Mouse (Mus musculus) limb, embryonic 13.5 days (tissue): ENCODE measurements around the gene Prss29. TPM values are rescaled to one million over a fixed set of nuclear protein-coding genes. Genes with fewer than 3 reads are reported as not detected.
A peak's percentile ranks its signal among the peaks of the same experiment; 100 is the strongest.

ENCODE experiments used
- ATAC-seq: fragments of 200-750 bp; cut with Nextera tagmentation; 2 replicates; pipeline ENCODE4 v1.8.0; 2017; ENCODE audit warnings: low read depth, moderate number of reproducible peaks, moderate TSS enrichment; ENCODE audit not compliant: low FRiP score
- H3K27ac ChIP-seq: fragments of 300-500 bp; sonication (generic); 2 replicates; pipeline ENCODE4 v1.5.1; 2015; ENCODE audit warnings: inconsistent platforms, mild to moderate bottlenecking, moderate library complexity
- H3K27me3 ChIP-seq: fragments of 300-500 bp; sonication (generic); 2 replicates; pipeline ENCODE4 v1.6.1; 2015; ENCODE audit warnings: mild to moderate bottlenecking, inconsistent platforms
- H3K36me3 ChIP-seq: fragments of 300-500 bp; sonication (generic); 2 replicates; pipeline ENCODE4 v1.6.1; 2015; ENCODE audit warnings: inconsistent platforms, mild to moderate bottlenecking, moderate library complexity
- H3K4me1 ChIP-seq: fragments of 300-500 bp; sonication (generic); 2 replicates; pipeline ENCODE4 v1.6.1; 2015; ENCODE audit warnings: inconsistent platforms
- H3K4me2 ChIP-seq: fragments of 300-500 bp; sonication (generic); replicated peaks from 2 replicates; pipeline ENCODE4 v1.6.1; 2015; ENCODE audit warnings: inconsistent platforms, mild to moderate bottlenecking, moderate library complexity
- H3K4me3 ChIP-seq: fragments of 300-500 bp; sonication (generic); 2 replicates; pipeline ENCODE4 v1.5.1; 2015; ENCODE audit warnings: moderate library complexity, mild to moderate bottlenecking, inconsistent platforms
- H3K9ac ChIP-seq: fragments of 300-500 bp; sonication (generic); 2 replicates; pipeline ENCODE4 v1.6.1; 2015; ENCODE audit warnings: mild to moderate bottlenecking, inconsistent platforms
- H3K9me3 ChIP-seq: fragments of 300-500 bp; sonication (generic); 2 replicates; pipeline ENCODE4 v1.6.1; 2016; ENCODE audit warnings: inconsistent platforms
- WGBS: fragments of 180-500 bp; shearing (Covaris S2); methylation state at CpG from one replicate; pipeline ENCODE4 v1.1.7; 2015; 5-methylcytosine and 5-hydroxymethylcytosine counted together
- polyA plus RNA-seq: library from polyadenylated mRNA; unstranded; fragments of >200 nt; fragmentation: Nextera tagmentation; extraction: Ambion mirVana; gene quantifications from 2 replicates; pipeline ENCODE4 v1.2.1, GENCODE M21; 2015

Prss29 gene
- polyA plus RNA-seq, result not detected in 2 replicates

DNA sequence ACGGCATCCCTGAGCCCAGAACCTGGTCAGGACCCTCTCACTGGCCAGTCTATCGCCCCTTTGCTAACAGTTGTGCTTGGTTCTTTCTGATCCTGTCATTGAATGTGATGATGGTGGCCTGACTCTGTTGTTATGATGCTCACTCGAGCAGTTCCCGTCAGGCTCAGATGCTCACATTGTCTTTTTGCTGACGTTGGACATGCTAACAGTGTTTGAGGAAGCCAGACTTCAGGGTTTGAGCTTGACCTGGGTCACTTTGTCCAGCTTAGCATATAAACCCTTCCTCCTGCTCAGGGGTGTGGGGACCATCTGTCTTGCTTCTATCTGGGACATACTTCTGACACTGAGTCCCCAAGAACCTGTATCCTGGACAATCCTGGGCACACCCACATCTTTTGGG is at the start of gene Prss29:
TSS of gene Prss29 (plus strand) at position 301 of the 400 bp plus-strand sequence.
- Histone ChIP-seq H3K27me3 (0 out of 2 replicates have a peak, but pooled peaks cover 11% of the 10 kb centered on the region), H3K4me3 (no peak within 1 kb of the TSS), H3K4me1 (no peaks in the 10 kb centered on the region), H3K27ac (no peak within 1 kb of the TSS), H3K4me2 (no peak within 1 kb of the TSS), H3K36me3 (no peaks in the 10 kb centered on the region), H3K9me3 (no peaks in the 10 kb centered on the region), H3K9ac (no peak within 1 kb of the TSS)
- WGBS, result 86% methylated on average over 5 of the region's 5 CpGs
- no peak for ATAC-seq

DNA sequence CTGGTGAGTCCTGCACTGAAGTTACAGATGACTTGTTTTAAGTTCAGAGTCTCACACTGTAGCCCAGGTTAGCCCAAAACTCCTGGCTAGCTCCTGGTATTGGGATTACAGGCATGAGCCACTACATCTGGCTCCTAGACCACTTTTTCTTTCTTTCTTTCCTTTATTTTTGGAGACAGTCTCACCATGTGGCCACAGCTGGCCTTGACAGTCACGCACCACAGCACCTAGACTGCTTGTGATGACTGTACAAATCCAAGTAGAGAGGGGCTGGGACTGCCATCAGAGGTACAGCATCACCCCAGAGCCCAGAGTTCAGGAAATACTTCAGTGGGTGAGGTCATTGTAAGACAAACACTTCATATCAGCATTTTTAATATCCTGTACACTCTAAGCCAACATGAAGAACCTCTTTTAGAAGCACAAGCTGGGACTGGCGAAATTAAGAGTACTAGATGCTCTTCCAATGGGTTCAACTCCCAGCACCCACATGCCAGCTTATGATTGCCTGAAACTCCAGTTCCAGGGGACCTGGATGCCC is 47.6 kb upstream of the Prss29 start:
- Histone ChIP-seq H3K4me3 (peak overlapping the region; percentile 99), H3K4me2 (peak overlapping the region; percentile 100), H3K36me3 (peaks cover 42% of the 10 kb centered on the region), H3K27me3 (no peaks in the 10 kb centered on the region), H3K27ac (no peak overlapping the region), H3K9ac (peak overlapping the region; percentile 100; the same call in 1 of the 2 replicates), H3K4me1 (peaks cover 34% of the 10 kb centered on the region), H3K9me3 (no peaks in the 10 kb centered on the region)
- ATAC-seq, result no peak
- WGBS, result 83% methylated on average over 2 of the region's 2 CpGs

GRCm38 (mm10) chr17:25272326-25272725 is 46.1 kb upstream of the Prss29 start:
- no peak for ATAC-seq
- Histone ChIP-seq H3K27me3 (no peaks in the 10 kb centered on the region), H3K9ac (peak overlapping the region; percentile 100), H3K4me3 (peak overlapping the region; percentile 99), H3K9me3 (no peaks in the 10 kb centered on the region), H3K4me2 (peak overlapping the region; percentile 100), H3K36me3 (peaks cover 27% of the 10 kb centered on the region), H3K4me1 (peaks cover 34% of the 10 kb centered on the region), H3K27ac (peak overlapping the region; percentile 94)
- 0% methylated on average over 10 of the region's 10 CpGs for WGBS

- under 1% methylated on average over 78 of the region's 92 CpGs for WGBS
- ATAC-seq, result peak; percentile 91
- H3K27ac ChIP-seq, result peak overlapping the region; percentile 94
Observed at GRCm38 (mm10) chr17:25272951-25273705, 45.3 kb upstream of the Prss29 start.

DNA sequence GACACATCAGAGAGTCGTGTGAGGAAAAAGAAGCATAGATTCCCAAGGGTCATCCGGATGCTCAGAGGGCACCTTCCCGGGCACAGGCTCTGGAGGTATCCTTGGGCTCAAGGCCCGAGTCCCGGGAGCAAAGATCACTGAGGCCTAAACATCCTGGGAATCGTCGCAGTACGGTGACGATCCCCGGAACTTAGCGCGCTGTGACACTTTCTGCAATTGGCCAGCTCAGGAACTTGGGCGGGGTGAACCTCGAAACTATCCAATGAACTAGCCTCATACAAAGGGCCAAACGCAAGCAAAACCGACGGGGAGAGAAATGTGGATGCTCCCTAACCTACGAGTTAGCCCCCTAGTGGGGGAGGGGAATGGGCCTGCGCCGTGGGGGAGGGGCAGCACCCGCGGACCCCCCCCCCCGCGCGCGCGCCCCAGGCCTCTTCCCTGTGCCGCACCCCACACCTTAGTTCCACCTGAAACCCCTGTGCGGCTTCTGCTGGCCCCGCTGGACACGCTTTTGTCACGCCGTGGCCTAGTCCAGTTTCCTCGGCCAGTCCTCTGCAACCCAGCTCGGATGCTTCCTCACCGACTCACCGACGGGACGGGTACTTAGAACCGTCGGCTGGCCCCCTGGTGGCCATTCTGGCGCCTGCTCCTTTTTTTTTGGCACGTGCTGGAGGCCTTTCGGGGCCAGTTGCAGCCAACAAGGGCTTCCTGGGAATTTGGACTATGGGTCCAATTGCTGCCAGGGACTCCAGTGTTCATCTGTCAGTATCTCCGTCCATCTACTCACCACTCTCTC is 44.5 kb upstream of the Prss29 start:
- peak overlapping the region; percentile 99 for H3K4me3 ChIP-seq
- peak; percentile 84 for ATAC-seq
- H3K9ac ChIP-seq, result peak overlapping the region; percentile 100
- H3K4me1 ChIP-seq, result peaks cover 34% of the 10 kb centered on the region
- no peaks in the 10 kb centered on the region; the same call in 1 of the 2 replicates for H3K27me3 ChIP-seq
- H3K27ac ChIP-seq, result peak overlapping the region; percentile 94
- H3K36me3 ChIP-seq, result peaks cover 11% of the 10 kb centered on the region
- no peaks in the 10 kb centered on the region for H3K9me3 ChIP-seq
- under 1% methylated on average over 41 of the region's 45 CpGs for WGBS
- H3K4me2 ChIP-seq, result peak overlapping the region; percentile 100

More at GRCm38 (mm10) chr17:25272951-25273705, 45.3 kb upstream of the Prss29 start:
- Histone ChIP-seq H3K4me3 (peak overlapping the region; percentile 99), H3K36me3 (peaks cover 19% of the 10 kb centered on the region), H3K27me3 (no peaks in the 10 kb centered on the region; the same call in 1 of the 2 replicates), H3K4me2 (peak overlapping the region; percentile 100), H3K9me3 (no peaks in the 10 kb centered on the region), H3K4me1 (peaks cover 34% of the 10 kb centered on the region), H3K9ac (peak overlapping the region; percentile 100)

- peak within 1 kb of the TSS; percentile 100 for H3K4me2 ChIP-seq
- 79% methylated on average over 9 of the region's 9 CpGs for WGBS
- H3K36me3 ChIP-seq, result peaks cover 3% of the 10 kb centered on the region; the same call in 1 of the 2 replicates
- ATAC-seq, result no peak
- H3K27me3 ChIP-seq, result no peaks in the 10 kb centered on the region; the same call in 1 of the 2 replicates
- peak within 1 kb of the TSS; percentile 100 for H3K9ac ChIP-seq
- peak within 1 kb of the TSS; percentile 94 for H3K27ac ChIP-seq
- no peaks in the 10 kb centered on the region for H3K9me3 ChIP-seq
- H3K4me1 ChIP-seq, result peaks cover 31% of the 10 kb centered on the region
- peak within 1 kb of the TSS; percentile 99 for H3K4me3 ChIP-seq
Observed at GRCm38 (mm10) chr17:25274571-25275346, 43.7 kb upstream of the Prss29 start, which contains the start of gene Ube2i. Gene Ube2i (minus strand): TSS chr17:25274622.

GRCm38 (mm10) chr17:25275833-25276232 is 42.6 kb upstream of the Prss29 start:
- Histone ChIP-seq H3K27ac (no peak overlapping the region), H3K27me3 (no peaks in the 10 kb centered on the region; the same call in 1 of the 2 replicates), H3K9ac (no peak overlapping the region), H3K4me1 (peaks cover 20% of the 10 kb centered on the region), H3K4me3 (no peak overlapping the region), H3K9me3 (no peaks in the 10 kb centered on the region), H3K4me2 (no peak overlapping the region), H3K36me3 (no peaks in the 10 kb centered on the region)
- ATAC-seq, result no peak
- 95% methylated on average over 3 of the region's 3 CpGs for WGBS

DNA sequence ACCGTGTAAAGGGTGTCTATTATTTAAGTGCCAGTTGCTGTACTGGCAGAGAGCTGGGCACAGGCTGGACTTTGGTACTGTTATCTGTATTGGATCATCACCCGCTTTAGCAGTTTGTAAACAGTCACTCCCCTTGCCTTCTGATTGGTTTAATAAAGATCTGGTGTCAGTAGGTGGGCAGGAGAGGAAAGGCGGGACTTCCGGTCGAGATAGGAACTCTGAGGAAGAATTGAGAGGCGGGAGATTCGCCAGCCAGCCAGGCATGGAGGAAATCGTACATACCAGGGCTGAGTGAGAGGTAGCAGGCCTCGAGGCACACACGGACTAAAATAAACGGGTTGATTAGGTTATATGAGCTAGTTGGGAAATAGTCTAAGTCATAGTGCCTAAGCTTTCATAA is 36.3 kb upstream of the Prss29 start:
- ATAC-seq, result no peak

GRCm38 (mm10) chr17:25285033-25285432 is 33.4 kb upstream of the Prss29 start:
- H3K27me3 ChIP-seq, result no peaks in the 10 kb centered on the region
- ATAC-seq, result no peak
- H3K9ac ChIP-seq, result no peak overlapping the region
- H3K36me3 ChIP-seq, result no peaks in the 10 kb centered on the region
- H3K4me2 ChIP-seq, result no peak overlapping the region
- WGBS, result 27% methylated on average over 3 of the region's 3 CpGs
- H3K27ac ChIP-seq, result no peak overlapping the region
- H3K9me3 ChIP-seq, result no peaks in the 10 kb centered on the region
- no peak overlapping the region for H3K4me3 ChIP-seq
- no peaks in the 10 kb centered on the region for H3K4me1 ChIP-seq

More for the DNA sequence above, 36.3 kb upstream of the Prss29 start:
- H3K4me3 ChIP-seq, result no peak overlapping the region
- H3K36me3 ChIP-seq, result no peaks in the 10 kb centered on the region
- 43% methylated on average over 11 of the region's 11 CpGs for WGBS
- no peak overlapping the region for H3K4me2 ChIP-seq
- no peak overlapping the region for H3K9ac ChIP-seq
- H3K4me1 ChIP-seq, result no peaks in the 10 kb centered on the region
- H3K27me3 ChIP-seq, result no peaks in the 10 kb centered on the region; the same call in 1 of the 2 replicates
- H3K9me3 ChIP-seq, result no peaks in the 10 kb centered on the region
- no peak overlapping the region for H3K27ac ChIP-seq

DNA sequence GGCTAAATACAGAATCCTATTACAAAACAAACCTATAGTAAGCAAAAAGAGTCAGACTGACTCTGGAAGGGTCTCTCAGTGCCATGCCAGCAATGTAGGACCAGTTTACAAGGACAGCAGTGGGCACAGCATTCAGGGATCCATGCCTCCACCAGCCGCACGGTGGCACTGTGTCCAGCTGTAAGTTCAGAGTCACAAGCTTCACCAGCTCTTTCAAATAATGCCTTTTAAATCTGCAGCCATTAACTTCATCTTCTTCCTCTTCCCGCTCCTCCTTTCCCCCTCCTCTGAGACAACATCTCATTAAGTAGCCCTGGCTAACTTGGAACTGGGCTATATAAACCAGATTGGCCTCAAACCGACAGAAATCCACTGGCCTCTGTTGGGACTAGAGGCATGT is 29.6 kb upstream of the Prss29 start:
- Histone ChIP-seq H3K27me3 (0 out of 2 replicates have a peak, but pooled peaks cover 6% of the 10 kb centered on the region), H3K4me1 (no peaks in the 10 kb centered on the region), H3K36me3 (no peaks in the 10 kb centered on the region), H3K9ac (no peak overlapping the region), H3K27ac (no peak overlapping the region), H3K9me3 (no peaks in the 10 kb centered on the region), H3K4me3 (no peak overlapping the region), H3K4me2 (no peak overlapping the region)
- no peak for ATAC-seq
- 14% methylated on average over 4 of the region's 4 CpGs for WGBS

- no peaks in the 10 kb centered on the region for H3K4me1 ChIP-seq
- H3K4me3 ChIP-seq, result no peak overlapping the region
- ATAC-seq, result no peak
- no peak overlapping the region for H3K27ac ChIP-seq
- H3K9me3 ChIP-seq, result no peaks in the 10 kb centered on the region
- no peaks in the 10 kb centered on the region for H3K36me3 ChIP-seq
- H3K4me2 ChIP-seq, result no peak overlapping the region
- 0 out of 2 replicates have a peak, but pooled peaks cover 6% of the 10 kb centered on the region for H3K27me3 ChIP-seq
- H3K9ac ChIP-seq, result no peak overlapping the region
- 49% methylated on average over 4 of the region's 4 CpGs for WGBS
Observed at GRCm38 (mm10) chr17:25290411-25290810, 28.0 kb upstream of the Prss29 start.
